Mouse (Mus musculus) heart, adult 8-10 months (tissue): Measurements from ENCODE around the gene Ctrb1. TPM values are rescaled to one million over a fixed set of nuclear protein-coding genes. Genes with fewer than 3 reads are reported as not detected.
"Not testable (repeated sequence)": the region's sequence is repeated elsewhere in the genome, so short reads cannot be mapped to it uniquely, and the experiment has no call there.

Experiments
- DNase-seq: peaks from one replicate; pipeline ENCODE4 v3.0.0; 2022; ENCODE audit warnings: low spot score
- total RNA-seq, 4 experiments: library from RNA; stranded (reverse); gene quantifications; 2 replicates each; pipeline ENCODE4 v1.2.4; 2022

Gene Ctrb1
- total RNA-seq, 4 experiments from 2014 or later = not detected

DNA sequence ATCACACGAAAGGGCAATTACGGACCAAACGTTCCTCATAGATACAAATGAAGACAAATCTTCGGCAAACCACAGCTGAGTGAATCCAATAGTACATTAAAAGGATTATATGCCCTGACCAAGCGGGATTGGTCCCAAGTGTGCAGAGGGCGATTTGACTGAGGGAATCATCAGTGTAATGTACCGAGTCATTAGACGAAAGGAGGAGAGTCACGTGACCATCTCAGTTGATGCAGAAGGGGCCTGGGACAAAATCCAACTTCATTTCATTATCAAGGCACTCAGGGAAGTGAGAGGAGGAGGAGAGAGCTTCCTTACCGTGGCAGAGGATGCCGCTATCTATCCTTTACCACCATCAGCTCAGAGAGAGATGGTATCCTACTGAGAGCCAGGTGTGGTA, 9.7 kb downstream of the Ctrb1 start:
- DNase-seq = no peak

DNA sequence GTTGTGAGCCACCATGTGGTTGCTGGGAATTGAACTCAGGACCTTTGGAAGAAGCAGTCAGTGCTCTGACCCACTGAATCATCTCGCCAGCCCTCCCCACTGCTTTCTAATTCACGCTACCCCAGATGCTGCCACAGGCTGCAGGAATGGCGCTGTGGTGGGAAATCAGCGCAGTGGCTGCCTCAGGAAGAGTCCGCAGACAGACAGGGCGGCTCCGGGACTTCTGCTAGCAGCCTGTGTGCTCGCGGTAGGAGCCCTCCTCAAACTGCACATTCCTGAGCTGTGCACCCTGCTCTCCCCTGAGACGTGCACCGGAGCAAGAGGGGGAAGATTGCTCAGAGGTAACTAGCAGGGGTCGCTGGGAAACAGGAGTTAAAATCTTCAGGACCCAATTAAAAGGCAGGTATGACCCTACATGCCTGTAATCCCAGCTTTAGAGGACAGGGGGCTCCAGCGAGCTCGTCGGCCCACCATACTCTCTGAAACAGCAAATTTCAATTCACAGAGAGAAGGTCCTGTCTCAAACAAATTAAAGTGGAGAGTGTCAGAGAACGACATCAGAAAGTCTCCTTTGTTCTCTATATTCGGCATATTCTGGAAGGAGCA, 10.3 kb downstream of the Ctrb1 start:
- no peak for DNase-seq

DNA sequence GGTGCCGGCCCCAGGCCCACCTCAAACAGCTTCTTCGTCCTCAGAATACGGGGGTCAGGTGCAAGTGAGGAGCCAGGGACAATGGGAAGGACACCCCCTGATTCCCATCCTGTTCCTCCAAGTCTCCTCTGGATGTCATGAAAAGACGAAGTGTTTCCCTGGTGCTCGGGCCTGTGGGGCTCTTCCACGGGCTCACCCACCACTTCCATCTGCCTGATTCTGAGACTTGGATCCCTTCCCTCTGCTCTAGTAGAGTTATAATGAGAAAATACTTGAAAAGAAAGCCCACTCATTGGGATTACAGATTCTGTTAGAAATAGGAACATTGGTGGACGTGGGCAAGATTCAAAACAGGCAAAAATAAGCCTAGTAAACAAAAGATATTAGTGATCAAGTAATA, 12.0 kb downstream of the Ctrb1 start:
- DNase-seq = no peak

DNA sequence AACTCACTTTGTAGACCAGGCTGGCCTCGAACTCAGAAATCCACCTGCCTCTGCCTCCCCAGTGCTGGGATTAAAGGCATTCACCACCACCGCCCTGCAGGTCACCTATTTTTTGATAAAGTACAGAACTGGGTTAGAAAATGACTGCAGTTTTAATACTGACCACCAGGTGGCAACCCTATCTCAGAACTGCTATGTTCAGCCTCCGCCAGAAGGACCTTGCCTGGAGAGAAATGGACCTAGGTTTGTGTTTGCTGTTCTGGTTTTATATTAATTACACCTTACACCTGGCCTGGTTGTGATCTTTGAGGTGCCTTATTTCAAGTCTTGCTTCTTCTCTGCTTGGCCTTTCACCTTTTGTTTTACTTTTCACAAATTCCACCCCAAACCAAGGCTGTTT, 12.7 kb downstream of the Ctrb1 start:
- DNase-seq = peak; percentile 82

DNA sequence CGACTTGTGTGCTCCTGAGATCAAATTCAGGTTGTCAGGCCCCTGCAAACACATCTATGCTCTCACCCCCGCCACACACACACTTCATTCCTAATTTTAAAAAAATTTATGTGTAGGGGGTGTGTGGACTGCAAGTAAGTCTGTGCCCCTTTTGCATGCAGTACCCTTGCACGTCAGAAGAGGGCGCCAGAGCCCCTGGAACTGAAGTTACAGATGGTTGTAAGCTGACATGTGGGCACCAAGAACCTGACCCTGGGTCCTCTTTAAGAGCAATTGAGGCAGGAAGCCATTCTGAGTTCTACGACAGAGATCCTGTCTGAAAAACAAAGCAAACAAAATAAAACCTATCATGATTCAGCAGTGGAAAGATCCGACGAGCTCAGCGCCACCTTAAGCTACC, 14.6 kb downstream of the Ctrb1 start:
- no peak for DNase-seq

DNA sequence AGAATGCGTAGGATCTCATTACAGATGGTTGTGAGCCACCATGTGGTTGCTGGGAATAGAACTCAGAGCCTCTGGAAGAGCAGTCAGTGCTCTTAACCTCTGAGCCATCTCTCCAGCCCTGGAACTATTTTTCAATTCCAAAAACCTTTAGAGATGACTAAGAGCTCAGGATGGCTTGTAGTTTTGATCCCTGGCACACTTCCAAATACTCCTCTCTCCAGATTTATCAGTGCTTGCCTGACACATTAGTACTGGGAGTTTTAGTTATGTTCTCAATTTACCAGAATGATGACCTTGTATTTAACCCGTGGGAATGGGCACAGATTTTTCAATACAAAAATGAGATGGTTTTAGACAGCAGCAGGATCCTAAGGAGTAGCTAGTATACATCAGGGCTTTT, 24.1 kb downstream of the Ctrb1 start:
- no peak for DNase-seq

DNA sequence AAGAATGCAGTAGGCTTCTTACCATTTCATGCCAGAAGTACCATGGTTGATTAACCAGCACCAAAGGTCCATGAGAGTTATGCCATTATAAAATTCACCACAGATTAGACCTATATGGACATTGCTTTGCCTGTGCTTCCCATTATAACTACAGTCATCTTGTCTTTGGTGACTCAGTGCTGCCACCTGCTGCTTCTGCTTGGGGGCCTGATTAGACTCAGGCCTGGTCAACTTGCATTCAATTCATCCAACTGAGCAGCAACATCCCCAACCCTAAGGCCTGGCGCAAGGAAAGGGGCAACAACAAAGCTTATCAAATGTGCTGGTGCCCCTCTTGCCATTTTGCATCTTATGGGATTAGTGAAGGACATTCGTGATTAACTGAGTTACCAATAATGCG, 28.3 kb downstream of the Ctrb1 start:
- DNase-seq = peak; percentile 83

DNA sequence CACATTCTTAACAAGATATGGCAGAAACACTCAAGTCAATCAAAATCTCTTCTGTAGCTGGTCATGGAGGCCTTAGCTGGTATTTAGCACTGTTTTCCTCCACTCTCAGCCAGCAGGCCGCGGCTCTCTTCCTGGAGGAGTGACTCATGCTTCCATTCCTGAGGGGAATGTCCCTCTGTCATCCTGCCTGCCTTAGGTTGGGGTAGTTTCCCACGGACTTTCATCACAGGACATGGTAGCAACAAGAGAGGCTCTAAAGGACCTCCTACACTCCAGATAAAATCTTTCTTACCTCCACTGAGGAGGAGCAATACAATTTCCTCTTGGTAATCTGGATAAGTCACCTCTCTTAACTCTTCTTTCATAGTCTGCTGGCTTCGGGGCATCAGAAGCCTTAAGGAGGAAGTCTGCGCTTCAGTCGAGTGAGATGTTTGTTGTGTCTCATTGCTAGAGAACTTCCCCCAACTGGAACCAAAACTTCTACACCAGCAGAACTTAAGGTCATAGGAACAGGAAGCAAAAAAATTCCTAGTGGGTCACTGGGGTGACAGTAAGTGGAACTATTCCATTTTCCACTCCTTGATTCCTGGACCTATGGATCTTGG, 31.9 kb downstream of the Ctrb1 start:
- DNase-seq = peak; percentile 44

DNA sequence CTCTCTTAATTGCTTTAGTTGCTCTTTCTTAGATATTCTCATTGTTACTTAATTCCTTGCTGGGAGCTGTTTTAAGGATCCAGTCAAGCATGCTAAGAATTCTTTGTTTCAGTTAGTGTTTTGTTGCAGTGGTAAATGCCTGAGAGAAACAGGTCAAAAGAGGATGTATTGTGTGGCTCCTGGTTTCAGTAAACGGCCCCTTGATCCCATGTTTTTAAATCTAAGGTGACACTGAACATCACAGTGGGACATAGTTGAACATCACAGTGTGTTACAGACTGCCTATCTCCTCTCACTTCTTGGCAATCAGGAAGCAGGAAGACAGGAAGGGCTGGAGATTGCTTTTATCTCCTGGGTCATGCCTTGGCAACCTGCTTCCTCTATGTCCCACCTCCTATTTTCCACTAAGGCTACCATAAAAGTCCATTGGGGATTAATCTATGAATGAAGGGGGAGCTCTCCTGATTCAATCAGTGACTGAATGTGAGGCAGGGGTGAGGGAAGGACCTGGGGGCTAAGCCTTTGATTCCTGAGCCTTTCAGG, 33.4 kb downstream of the Ctrb1 start:
- DNase-seq = no peak

DNA sequence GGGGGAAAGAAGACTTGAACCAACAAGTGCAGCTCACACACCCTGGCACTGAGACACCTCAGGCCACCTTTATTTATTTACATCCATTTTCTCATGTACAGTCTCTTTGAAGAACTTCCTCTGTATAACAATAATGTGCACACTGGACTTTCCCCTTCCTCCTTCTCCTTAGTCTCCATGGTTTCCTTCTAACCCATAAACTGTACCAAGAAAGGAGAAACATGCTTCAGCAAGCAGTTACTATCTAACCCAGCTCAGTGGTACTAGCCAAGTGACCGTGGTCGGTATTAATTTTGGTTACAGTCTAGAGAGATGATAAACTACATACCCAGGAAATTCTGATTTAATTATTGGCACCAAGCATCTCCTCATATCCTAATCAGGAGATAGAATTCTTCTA, 37.3 kb downstream of the Ctrb1 start:
- DNase-seq = no peak

DNA sequence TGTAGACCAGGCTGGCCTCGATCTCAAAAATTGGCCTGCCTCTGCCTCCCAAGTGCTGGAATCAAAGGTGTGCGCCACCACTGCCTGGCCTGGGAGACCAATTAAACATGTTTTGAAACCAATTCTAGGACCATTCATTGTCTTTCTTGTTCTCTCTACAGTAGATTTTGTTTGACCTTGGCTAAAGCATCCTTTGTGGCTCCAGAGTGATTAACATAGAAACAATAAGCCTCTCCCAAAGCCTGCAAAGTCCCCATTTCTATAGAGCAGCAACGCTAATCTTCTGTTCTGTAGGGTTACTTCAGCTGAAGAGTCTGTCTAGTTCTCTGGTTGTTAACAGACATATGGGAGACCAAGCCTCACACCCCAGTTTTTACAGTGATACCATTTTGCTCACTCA, 40.2 kb downstream of the Ctrb1 start:
- no peak for DNase-seq

DNA sequence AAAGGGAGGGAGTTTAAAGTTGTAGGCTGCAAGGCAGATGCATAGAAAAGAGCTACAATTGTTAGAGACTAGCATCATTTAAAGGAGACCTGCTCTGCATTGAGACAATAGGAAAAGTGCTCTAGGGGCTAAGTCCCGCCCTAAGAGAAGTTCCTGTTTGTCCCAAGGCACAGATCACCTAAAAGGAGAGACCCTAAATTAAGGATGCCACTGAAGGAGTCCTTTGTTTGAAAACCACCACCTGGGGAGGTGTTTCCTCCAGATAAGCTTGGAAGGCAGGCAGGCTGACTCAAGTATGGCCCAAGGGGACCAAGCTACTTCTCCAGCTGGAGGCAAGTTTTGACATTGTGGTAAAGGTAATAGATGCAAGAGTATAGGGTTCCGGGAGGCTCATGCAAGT, 42.0 kb downstream of the Ctrb1 start:
- no peak for DNase-seq

DNA sequence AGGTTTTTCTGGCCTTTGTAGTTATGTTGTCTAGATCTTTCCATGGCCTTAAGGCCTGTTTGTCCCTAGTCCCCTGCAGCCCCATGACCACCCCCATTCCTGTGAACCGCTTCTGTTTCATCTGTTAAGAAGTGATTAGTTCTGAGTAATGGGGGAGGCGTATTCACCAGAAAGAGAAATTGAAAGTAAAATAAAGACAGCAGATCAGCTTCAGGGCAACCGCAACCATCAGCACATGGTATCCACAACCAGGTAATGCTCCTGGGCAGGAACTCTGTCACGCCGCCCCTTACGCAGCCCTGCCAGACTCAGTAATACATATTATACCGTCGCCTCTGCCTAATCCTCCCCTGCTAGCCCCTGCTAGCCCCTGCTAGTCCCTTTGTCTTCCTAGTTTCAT, 45.1 kb downstream of the Ctrb1 start:
- no peak for DNase-seq

DNA sequence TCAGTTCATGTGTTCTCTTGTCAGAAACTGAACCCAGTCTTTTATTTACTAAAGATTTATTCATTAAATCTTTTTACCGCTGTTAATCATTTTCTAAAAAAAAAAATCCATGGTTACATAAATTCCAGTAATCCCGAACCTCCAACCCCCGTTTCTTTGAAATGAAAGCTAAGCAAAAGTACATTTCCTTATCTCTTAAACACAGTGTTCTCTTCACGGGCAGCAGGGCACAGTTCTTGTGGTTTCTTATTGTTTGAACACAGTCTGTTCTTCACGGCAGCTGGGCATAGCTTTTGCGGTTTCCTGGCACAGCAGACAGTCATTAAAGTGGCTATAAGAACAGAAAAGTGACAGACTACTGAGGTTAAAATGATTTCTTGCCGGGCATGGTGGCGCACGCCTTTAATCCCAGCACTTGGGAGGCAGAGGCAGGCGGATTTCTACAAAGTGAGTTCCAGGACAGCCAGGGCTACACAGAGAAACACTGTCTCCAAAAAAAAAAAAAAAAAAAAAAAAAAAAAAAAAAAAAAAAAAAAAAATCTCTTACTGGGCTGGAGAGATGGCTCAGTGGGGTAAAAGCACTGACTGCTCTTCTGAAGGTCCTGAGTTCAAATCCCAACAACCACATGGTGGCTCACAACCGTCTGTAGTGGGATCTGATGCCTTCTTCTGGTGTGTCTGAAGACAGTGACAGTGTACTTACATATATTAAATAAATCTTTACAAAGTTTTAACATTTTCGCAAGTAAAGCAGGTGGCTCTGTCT, 46.3 kb downstream of the Ctrb1 start:
- not testable (repeated sequence) for DNase-seq

DNA sequence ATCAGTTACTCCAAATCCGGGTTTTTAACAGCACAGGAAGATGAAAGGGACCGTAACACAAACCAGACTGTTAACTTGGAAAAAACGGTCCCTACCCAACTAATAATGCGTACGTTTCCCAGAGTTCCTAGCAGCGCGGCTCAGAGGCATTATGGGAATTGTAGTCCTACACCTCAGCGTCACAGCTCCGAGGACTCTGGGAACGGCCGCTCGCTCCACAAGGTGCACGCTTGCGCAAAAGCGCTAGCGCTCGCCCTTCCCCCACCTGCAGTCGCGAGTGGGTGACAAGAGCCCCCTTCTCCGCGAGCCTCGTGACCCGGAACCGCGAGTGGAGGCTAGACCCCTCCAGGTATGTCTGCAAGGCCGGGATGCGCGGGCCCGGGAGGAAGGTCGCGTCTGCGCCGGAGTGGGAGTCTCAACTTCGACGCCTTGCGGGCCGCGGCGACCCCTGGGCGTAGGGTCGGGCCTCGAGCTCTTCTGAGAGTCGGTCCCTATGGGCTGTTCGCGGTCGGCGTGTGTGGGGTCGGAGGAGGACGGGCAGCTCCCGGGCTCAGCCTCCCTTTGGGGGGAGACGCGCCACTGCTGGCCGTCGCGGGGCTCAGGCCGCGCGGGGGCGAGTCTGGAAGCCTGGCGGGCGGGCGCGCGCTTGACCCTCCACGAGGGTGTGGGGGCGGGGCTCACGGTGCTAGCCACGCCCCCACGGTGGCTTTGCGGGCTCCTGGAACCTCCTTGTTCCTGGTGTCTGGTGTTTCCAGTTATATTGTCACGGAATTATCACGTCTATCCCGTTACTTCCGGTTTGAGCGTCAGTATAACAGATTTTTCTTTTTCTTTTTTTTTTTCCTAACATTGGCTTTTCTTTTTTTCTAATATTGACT, 47.3 kb downstream of the Ctrb1 start, which contains the start of gene Zfp1:
TSS of gene Zfp1 (plus strand) at position 138 of the 878 bp plus-strand sequence.
- peak; percentile 92 for DNase-seq

DNA sequence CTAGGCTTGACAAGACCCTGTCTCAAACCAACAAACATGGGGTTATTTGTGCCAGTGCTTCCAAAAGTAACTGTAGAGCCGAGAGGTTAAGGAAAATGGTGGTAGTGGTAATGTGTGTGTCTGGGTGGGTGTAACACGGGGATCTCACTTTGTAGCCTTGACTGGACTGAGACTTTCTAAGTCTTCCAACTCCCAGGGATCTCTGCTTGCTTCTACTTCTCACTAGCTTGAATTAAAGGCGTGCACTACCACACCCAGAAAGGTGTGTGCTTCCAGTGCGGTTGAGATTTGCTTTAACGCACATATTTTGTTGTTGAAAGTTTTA, 47.9 kb downstream of the Ctrb1 start:
- no peak for DNase-seq

DNA sequence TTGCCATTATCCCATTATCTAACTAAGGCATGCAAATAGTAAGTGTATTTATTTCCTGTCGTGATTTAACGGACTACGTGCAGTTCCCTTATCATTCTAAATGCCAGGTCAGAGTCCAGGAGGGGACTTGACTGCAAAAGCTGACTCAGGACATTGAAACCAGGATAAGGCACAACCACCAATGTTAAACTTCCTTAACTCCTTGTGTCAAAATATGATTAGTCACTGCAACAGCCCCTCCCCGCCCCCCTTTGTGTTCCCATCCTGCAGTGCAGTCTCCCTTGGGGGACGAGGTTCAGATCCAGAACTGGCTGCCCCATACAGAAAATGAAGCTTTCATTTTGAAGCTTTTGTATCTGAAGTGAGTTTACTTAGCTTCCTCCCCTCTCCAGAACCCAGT, 48.3 kb downstream of the Ctrb1 start:
- DNase-seq = peak; percentile 31

DNA sequence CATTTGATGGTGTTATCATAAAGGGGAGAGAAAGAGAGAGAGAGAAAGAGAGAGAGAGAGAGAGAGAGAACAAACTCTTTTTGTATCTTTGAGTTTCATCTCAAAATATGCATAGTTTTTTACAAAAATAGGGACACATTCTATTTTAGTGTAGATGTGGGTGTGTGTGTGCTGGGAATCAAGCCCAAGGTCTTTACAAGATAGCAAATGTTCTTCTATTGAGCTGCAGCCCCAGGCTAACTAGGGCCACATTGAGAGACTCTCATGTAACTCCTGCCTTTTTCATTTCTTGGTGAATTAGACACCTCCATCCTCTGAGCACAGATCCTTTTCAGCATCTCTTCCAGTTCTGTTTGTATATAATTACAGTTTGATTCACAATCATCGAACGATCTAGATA, 49.7 kb downstream of the Ctrb1 start:
- no peak for DNase-seq

DNA sequence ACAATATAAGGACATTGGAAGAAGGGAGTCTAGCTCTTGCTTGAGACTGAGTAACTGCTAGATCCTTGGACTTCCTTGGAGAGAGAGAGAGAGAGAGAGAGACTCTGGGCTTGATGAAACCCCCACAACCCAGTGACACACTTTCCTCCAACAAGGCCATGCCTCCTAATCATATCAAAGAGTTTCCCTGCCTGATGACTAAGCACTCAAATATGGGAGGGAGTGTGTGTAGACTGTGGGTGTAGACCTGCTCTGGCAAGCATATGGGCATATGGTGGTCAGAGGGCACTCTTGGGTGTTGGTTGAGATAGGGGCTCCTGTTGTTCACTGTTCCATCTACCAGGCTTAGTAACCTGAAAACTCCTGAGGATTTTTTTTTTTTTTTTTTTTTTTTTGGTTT, 52.7 kb downstream of the Ctrb1 start:
- no peak for DNase-seq
